Mouse (Mus musculus): ENCODE data around the gene Snrnp35.

GRCm38 (mm10) chr5:124530655-124531582, 48.0 kb downstream of the Snrnp35 start, which contains the start of gene Rilpl1:
- TF ChIP-seq GATA1 (IDR thresholded peaks at IDR 0.05; ENCODE audit: low read length): no peak
- TF ChIP-seq TAL1 (IDR thresholded peaks at IDR 0.05; ENCODE audit: low read length): no peak

All from erythroblast, embryonic 14.5 days (primary cell).